Mouse (Mus musculus) forebrain, embryonic 16.5 days (tissue): ENCODE measurements around the gene Olfr1500. TPM values are rescaled to one million over a fixed set of nuclear protein-coding genes. Genes with fewer than 3 reads are reported as not detected.
"Not testable (repeated sequence)": the region's sequence is repeated elsewhere in the genome, so short reads cannot be mapped to it uniquely, and the experiment has no call there.

Experiments used
- ATAC-seq: fragments of 200-750 bp; cut with Nextera tagmentation; 2 replicates; pipeline ENCODE4 v1.8.0; 2017; ENCODE audit warnings: mild to moderate bottlenecking, moderate library complexity
- H3K27ac ChIP-seq: fragments of 300-500 bp; sonication (generic); 2 replicates; pipeline ENCODE4 v1.5.1; 2014; ENCODE audit warnings: low read length, control low read depth
- H3K27me3 ChIP-seq: fragments of 300-500 bp; sonication (generic); replicated peaks from 2 replicates; pipeline ENCODE4 v1.6.1; 2014; ENCODE audit warnings: low read length; ENCODE audit not compliant: control insufficient read depth, insufficient read depth
- H3K36me3 ChIP-seq: fragments of 300-500 bp; sonication (generic); 2 replicates; pipeline ENCODE4 v1.6.1; 2014; ENCODE audit not compliant: control insufficient read depth, insufficient read depth
- H3K4me1 ChIP-seq: fragments of 300-500 bp; sonication (generic); replicated peaks from 2 replicates; pipeline ENCODE4 v1.6.1; 2014; ENCODE audit warnings: low read length; ENCODE audit not compliant: control insufficient read depth, insufficient read depth
- H3K4me2 ChIP-seq: fragments of 300-500 bp; sonication (generic); 2 replicates; pipeline ENCODE4 v1.6.1; 2014; ENCODE audit warnings: mild to moderate bottlenecking, low read length, control low read depth
- H3K4me3 ChIP-seq: fragments of 300-500 bp; sonication (generic); replicated peaks from 2 replicates; pipeline ENCODE4 v1.5.1; 2014; ENCODE audit warnings: mild to moderate bottlenecking, low read length, control low read depth
- H3K9ac ChIP-seq: fragments of 300-500 bp; sonication (generic); replicated peaks from 2 replicates; pipeline ENCODE4 v1.6.1; 2014; ENCODE audit warnings: low read depth, low read length, control low read depth
- H3K9me3 ChIP-seq: fragments of 300-500 bp; sonication (generic); 2 replicates; pipeline ENCODE4 v1.6.1; 2016; ENCODE audit warnings: low read length; ENCODE audit not compliant: control insufficient read depth
- WGBS: fragments of 180-500 bp; shearing (Covaris S2); extraction: QIAGEN DNeasy Blood & Tissue Kit; methylation state at CpG from one replicate; pipeline ENCODE4 v1.1.7; 2014; 5-methylcytosine and 5-hydroxymethylcytosine counted together
- polyA plus RNA-seq: library from polyadenylated mRNA; unstranded; fragments of >200 nt; fragmentation: Nextera tagmentation; extraction: Ambion mirVana; gene quantifications from 2 replicates; pipeline ENCODE4 v1.2.1, GENCODE M21; 2015

Olfr1500 gene
- not detected in 2 replicates for polyA plus RNA-seq

DNA sequence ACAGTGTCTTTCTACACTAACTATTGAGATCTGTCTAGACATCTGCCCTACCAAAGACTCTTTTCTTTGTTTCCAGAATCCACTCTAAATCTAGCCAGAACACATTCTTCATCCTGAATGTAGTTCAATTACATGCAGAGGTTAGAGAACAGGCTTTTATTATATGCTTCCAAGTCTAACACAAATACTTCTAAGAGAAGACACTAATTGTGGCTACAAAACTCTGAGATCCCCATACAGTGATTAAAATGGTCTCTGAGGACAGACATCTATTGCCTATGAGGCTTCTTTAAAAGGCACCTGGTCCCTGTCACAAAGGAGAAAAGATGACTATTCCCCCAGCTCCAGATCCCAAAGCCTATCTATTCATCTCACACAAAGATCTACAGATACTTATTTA is at the start of gene Olfr1500:
TSS of gene Olfr1500 (minus strand) at position 101 of the 400 bp plus-strand sequence.
- Histone ChIP-seq H3K27me3 (no peaks in the 10 kb centered on the region), H3K4me3 (no peak within 1 kb of the TSS), H3K27ac (no peak within 1 kb of the TSS), H3K9me3 (no peaks in the 10 kb centered on the region), H3K9ac (no peak within 1 kb of the TSS), H3K36me3 (no peaks in the 10 kb centered on the region), H3K4me1 (no peaks in the 10 kb centered on the region), H3K4me2 (no peak within 1 kb of the TSS)
- no peak for ATAC-seq

- ATAC-seq = no peak
- Histone ChIP-seq H3K36me3 (no peaks in the 10 kb centered on the region), H3K4me3 (no peak within 1 kb of the TSS), H3K9me3 (no peaks in the 10 kb centered on the region), H3K27ac (no peak within 1 kb of the TSS), H3K4me2 (no peak within 1 kb of the TSS), H3K4me1 (no peaks in the 10 kb centered on the region), H3K27me3 (no peaks in the 10 kb centered on the region), H3K9ac (no peak within 1 kb of the TSS)
- WGBS = 80% methylated on average over 1 of the region's 1 CpGs
Measured at GRCm38 (mm10) chr19:13861495-13861894, 31.2 kb upstream of the Olfr1500 start, which contains the start of gene Olfr1502. Gene Olfr1502, plus strand, starts transcription at chr19:13861795.

DNA sequence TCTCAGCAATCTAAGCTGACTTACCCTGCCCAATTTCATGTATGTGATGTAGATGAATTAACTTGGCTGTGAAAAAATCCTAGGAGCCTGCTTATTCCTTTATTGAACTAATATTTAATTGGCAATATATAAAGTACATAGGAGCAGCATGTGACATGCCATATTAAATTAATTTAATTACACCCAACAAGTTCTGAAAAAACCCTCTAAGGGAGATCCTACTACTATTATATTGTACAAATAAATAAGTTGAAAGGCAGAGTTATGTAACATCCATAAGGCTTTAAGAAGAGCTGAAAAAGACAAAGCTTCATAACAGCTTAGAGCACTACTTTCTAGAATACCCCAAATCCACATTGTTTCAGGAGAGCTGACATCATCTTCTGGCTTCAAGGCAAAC is 20.3 kb upstream of the Olfr1500 start, which contains the start of gene Olfr1501:
TSS of gene Olfr1501 (minus strand) at position 101 of the 400 bp plus-strand sequence.
- ATAC-seq, H3K4me1 ChIP-seq, H3K4me3 ChIP-seq, H3K9me3 ChIP-seq, H3K9ac ChIP-seq, H3K36me3 ChIP-seq, H3K27ac ChIP-seq, H3K27me3 ChIP-seq, H3K4me2 ChIP-seq: not testable (repeated sequence)

- Histone ChIP-seq H3K4me1 (no peaks in the 10 kb centered on the region), H3K4me3 (no peak overlapping the region), H3K27me3 (no peaks in the 10 kb centered on the region), H3K36me3 (no peaks in the 10 kb centered on the region), H3K27ac (no peak overlapping the region), H3K9me3 (no peaks in the 10 kb centered on the region), H3K9ac (no peak overlapping the region), H3K4me2 (no peak overlapping the region)
- WGBS = 65% methylated on average over 3 of the region's 3 CpGs
- no peak for ATAC-seq
Measured at GRCm38 (mm10) chr19:13828447-13828846, 1.8 kb downstream of the Olfr1500 start.

DNA sequence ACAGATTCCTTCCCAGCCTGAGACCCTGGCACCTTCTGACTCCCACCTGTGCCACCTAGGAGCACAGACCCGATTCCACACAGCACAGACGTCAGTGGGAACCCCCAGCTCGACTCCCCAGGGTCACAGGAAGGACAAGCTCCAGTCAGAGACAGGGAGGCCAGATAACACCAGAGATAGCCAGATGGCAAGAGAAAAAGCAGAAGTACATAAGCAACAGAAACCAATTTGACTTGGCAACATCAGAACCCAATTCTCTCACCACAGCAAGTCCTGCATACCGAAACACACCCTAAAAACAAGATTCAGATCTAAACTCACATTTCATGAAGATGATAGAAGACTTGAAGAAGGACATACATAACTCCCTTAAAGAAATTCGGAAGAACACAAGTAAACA is 9.4 kb downstream of the Olfr1500 start:
- no peak overlapping the region for H3K4me2 ChIP-seq
- no peaks in the 10 kb centered on the region for H3K27me3 ChIP-seq
- no peaks in the 10 kb centered on the region for H3K4me1 ChIP-seq
- WGBS = 63% methylated on average over 5 of the region's 5 CpGs
- H3K36me3 ChIP-seq = no peaks in the 10 kb centered on the region
- no peak overlapping the region for H3K9ac ChIP-seq
- H3K4me3 ChIP-seq = no peak overlapping the region
- H3K27ac ChIP-seq = no peak overlapping the region
- no peak for ATAC-seq
- H3K9me3 ChIP-seq = no peaks in the 10 kb centered on the region

DNA sequence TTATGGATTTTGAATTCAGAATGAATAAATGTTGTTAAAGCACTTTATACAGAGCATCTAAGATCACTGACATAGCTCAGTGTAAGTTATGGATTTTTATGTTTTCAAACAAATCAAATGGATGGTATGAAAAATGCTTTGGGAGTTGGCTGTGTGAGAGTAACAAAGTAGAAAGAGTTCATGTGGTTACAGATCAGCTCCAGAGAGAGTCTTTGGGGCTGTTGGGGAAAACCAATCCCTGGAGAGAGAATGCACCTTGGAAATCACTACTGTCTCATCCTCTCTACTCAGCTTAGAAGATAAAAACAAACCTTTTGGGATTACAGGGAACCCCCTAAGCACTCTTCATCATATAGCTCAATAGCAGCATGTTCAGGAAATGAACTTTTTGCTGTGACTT is 10.9 kb downstream of the Olfr1500 start, which contains the start of gene Olfr1499:
TSS of gene Olfr1499 (minus strand) at position 101 of the 400 bp plus-strand sequence.
- no peak for ATAC-seq
- H3K27me3 ChIP-seq = no peaks in the 10 kb centered on the region
- no peak within 1 kb of the TSS for H3K27ac ChIP-seq

DNA sequence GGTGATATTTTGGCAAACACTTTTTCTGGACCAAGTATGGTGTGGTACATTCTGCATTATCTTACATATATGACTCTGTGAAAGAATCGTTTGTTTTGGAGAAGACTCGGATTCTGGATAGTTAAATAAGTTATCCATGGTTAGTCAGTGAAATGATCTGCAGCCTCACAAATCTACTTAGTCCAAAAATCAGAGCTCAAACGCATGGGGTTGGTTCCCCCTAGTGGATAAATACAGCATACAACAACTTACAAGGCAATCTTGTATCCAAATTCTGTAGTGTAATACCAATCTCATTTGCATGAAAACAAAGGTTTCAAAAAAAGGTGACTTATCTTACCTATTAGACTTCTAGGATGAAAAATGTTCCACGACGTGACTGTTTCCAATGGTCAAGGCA is 11.5 kb downstream of the Olfr1500 start:
- Histone ChIP-seq H3K36me3 (no peaks in the 10 kb centered on the region), H3K27me3 (no peaks in the 10 kb centered on the region), H3K27ac (no peak overlapping the region), H3K9me3 (no peaks in the 10 kb centered on the region), H3K4me2 (no peak overlapping the region), H3K4me1 (no peaks in the 10 kb centered on the region), H3K9ac (no peak overlapping the region), H3K4me3 (no peak overlapping the region)
- 34% methylated on average over 5 of the region's 5 CpGs for WGBS
- no peak for ATAC-seq

More for the DNA sequence above, 10.9 kb downstream of the Olfr1500 start, which contains the start of gene Olfr1499:
- no peaks in the 10 kb centered on the region for H3K9me3 ChIP-seq
- H3K36me3 ChIP-seq = no peaks in the 10 kb centered on the region
- H3K4me1 ChIP-seq = no peaks in the 10 kb centered on the region
- H3K4me3 ChIP-seq = no peak within 1 kb of the TSS
- no peak within 1 kb of the TSS for H3K9ac ChIP-seq
- no peak within 1 kb of the TSS for H3K4me2 ChIP-seq

DNA sequence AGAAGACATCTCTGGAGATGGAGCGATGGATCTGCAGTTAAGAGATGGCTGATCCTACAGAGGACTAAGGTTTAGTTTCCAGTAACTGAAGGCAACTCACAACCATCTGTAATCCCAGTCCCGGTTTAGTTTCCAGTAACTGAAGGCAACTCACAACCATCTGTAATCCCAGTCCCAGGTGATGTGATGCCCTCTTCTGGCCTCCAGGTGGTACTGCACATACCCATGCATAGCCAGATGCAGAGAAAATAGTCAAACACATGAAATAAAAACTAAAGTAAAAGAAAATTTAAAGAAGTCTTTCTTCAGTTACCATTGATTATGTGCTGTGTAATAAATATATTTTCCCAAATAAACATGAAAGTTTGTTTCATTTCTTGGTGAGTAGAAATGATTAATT is 17.5 kb downstream of the Olfr1500 start:
- 72% methylated on average over 2 of the region's 2 CpGs for WGBS
- Histone ChIP-seq H3K4me3 (no peak overlapping the region), H3K4me1 (no peaks in the 10 kb centered on the region), H3K36me3 (no peaks in the 10 kb centered on the region), H3K4me2 (no peak overlapping the region), H3K9ac (no peak overlapping the region), H3K9me3 (no peaks in the 10 kb centered on the region), H3K27me3 (no peaks in the 10 kb centered on the region), H3K27ac (no peak overlapping the region)
- no peak for ATAC-seq

GRCm38 (mm10) chr19:13805486-13805885 is 24.8 kb downstream of the Olfr1500 start:
- not testable (repeated sequence) for H3K4me1 ChIP-seq, H3K4me3 ChIP-seq, H3K9me3 ChIP-seq, H3K27ac ChIP-seq, H3K4me2 ChIP-seq, H3K36me3 ChIP-seq, H3K9ac ChIP-seq, H3K27me3 ChIP-seq, ATAC-seq
- 71% methylated on average over 1 of the region's 1 CpGs for WGBS

DNA sequence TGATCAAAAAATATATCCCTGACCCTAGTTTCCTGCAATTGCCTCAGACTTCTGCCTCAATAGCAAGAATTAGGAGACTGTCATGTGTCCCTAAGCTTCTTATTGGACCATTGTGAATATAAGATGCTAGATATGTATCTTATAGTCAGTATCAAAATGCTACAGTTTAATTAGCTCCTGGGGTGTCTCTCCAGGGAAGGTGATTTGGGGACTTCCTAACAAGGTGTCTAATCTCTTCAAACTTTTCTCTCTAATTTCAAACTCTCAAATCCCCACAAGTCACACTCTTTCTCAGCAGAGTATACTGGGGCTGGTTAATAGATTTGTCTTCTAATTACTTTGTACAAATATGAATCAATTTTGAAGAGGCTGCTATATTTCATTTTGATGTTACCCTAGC is 32.2 kb downstream of the Olfr1500 start, which contains the start of gene Olfr1497:
TSS of gene Olfr1497 (minus strand) at position 101 of the 400 bp plus-strand sequence.
- H3K27me3 ChIP-seq = no peaks in the 10 kb centered on the region
- no peak for ATAC-seq
- H3K27ac ChIP-seq = no peak within 1 kb of the TSS
- no peak within 1 kb of the TSS for H3K4me3 ChIP-seq
- no peak within 1 kb of the TSS for H3K9ac ChIP-seq
- H3K4me2 ChIP-seq = no peak within 1 kb of the TSS
- H3K9me3 ChIP-seq = no peaks in the 10 kb centered on the region
- H3K4me1 ChIP-seq = no peaks in the 10 kb centered on the region
- no peaks in the 10 kb centered on the region for H3K36me3 ChIP-seq
